ENCODE assay signal across 8 mouse cellular contexts in the genomic region with DNA sequence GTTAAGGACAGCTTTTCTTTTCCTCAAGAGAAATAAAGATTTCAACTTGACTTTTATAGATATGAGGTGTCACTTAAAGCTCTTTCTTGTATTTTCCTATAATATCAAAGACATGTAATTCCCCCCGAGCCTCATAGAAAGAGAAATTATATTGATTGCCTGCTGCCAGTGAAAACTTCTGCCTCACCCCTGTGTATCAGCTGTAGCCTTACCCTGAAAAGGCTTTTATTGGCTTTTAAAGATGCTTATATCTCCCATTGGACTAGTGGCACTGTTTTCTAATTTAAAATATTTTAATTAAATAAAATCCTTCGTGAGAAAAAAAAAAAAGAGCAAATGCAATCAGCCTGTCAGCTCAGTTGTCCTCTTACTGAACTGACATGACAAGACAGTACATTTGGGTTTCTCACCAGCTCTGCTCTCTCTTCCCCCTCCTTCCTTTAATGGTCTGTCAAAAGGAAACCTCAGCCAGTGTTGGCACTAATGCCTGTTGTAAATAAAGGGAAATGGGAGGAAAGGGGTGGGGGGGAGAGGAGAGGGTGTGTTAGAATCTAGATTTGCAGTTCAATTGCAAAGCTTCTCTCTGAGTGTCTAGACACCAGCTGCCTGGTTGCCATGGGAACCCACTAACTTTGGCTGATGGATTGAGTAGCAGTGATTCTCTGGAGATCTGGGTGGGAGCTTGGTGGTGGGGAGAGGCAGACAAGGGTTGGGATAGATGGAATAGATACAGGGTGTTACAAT.
DNase-seq lines count a peak whose midpoint lies in the region; ATAC-seq and TF ChIP-seq lines count a peak whose summit lies in the region.

No protein-coding gene starts in this region.

- intact Hi-C loops in left cerebral cortex, postnatal 14 days (cut with DNase I), result no loop called here

- H3K36me3 ChIP-seq in midbrain, postnatal 0 days (ENCODE audit: insufficient read depth, low read length), result no peaks in the 10 kb centered on the region
- no peaks in the 10 kb centered on the region for H3K36me3 ChIP-seq in thymus, adult 2 months (ENCODE audit: control insufficient read depth, insufficient read depth, low read length)

- H3K9ac ChIP-seq in midbrain, postnatal 0 days (replicated peaks; ENCODE audit: low read length, poor library complexity, severe bottlenecking), result no peak overlapping the region

- DNase-seq in 416B (ENCODE audit: low read depth), result peak; percentile 5
- DNase-seq in embryo, embryonic 11 days, result peak; percentile 84
- peak; percentile 78 to 84 for DNase-seq in left cerebral cortex, postnatal 14 days (ENCODE audit: low spot score in 2 of 2)
- peak; percentile 92 for DNase-seq in midbrain, postnatal 0 days (ENCODE audit: low spot score)
- no peak for DNase-seq in thymus, adult 2 months
- DNase-seq in kidney, postnatal 36 days, result no peak
- no peak for DNase-seq in cerebellum, adult 8-10 months

- no peaks in the 10 kb centered on the region for H3K27me3 ChIP-seq in midbrain, postnatal 0 days (ENCODE audit: insufficient read depth, low read length)
- H3K27me3 ChIP-seq in thymus, adult 2 months (ENCODE audit: control insufficient read depth, insufficient read depth, low read length), result no peaks in the 10 kb centered on the region

- H3K4me3 ChIP-seq in midbrain, postnatal 0 days (ENCODE audit: low read depth, low read length), result no peak overlapping the region
- no peak overlapping the region for H3K4me3 ChIP-seq in thymus, adult 2 months (ENCODE audit: control insufficient read depth, insufficient read depth, low read length)

- peak; percentile 67 for ATAC-seq in granulocyte monocyte progenitor cell, adult 5-6 weeks (replicated peaks; ENCODE audit: poor library complexity, severe bottlenecking)
- ATAC-seq in midbrain, postnatal 0 days (ENCODE audit: low FRiP score), result peak; percentile 82

- no peak for TF ChIP-seq CTCF in midbrain, postnatal 0 days (IDR thresholded peaks at IDR 0.05)
- no peak for TF ChIP-seq CTCF in thymus, adult 2 months (IDR thresholded peaks at IDR 0.05; ENCODE audit: borderline replicate concordance, control insufficient read depth, extremely low read depth, insufficient read depth, low read length, poor library complexity)

- no peaks in the 10 kb centered on the region for H3K4me1 ChIP-seq in midbrain, postnatal 0 days (ENCODE audit: insufficient read depth, low read length)
- H3K4me1 ChIP-seq in thymus, adult 2 months (replicated peaks; ENCODE audit: control insufficient read depth, insufficient read depth, low read length), result no peaks in the 10 kb centered on the region

- no peak overlapping the region for H3K4me2 ChIP-seq in midbrain, postnatal 0 days (ENCODE audit: low read depth, low read length, poor library complexity, severe bottlenecking)

- no peak for TF ChIP-seq POLR2A in thymus, adult 2 months (IDR thresholded peaks at IDR 0.05; ENCODE audit: control insufficient read depth, extremely low read depth, insufficient read depth, low read length, poor library complexity)

- H3K27ac ChIP-seq in midbrain, postnatal 0 days (ENCODE audit: low read depth, low read length), result 0 out of 2 replicates have a peak overlapping the region, but pooled peaks have one; percentile 26
- no peak overlapping the region for H3K27ac ChIP-seq in thymus, adult 2 months (ENCODE audit: control insufficient read depth, insufficient read depth, low read length)

- no peaks in the 10 kb centered on the region for H3K9me3 ChIP-seq in midbrain, postnatal 0 days (ENCODE audit: low read length)

- 16% methylated on average over 2 of the region's 2 CpGs for WGBS in midbrain, postnatal 0 days
- WGBS in thymus, adult 2 months, result 45% methylated on average over 2 of the region's 2 CpGs

Comparison
In these comparisons a context has a peak if more than half of its experiments do, and no peak if none do; other contexts are left out.
1. DNase-seq: peak in 416B (single experiment), embryo, embryonic 11 days (single experiment), left cerebral cortex, postnatal 14 days (2 of 2) and midbrain, postnatal 0 days (single experiment); none in thymus, adult 2 months (single experiment), kidney, postnatal 36 days (0 of 2) and cerebellum, adult 8-10 months (single experiment).